In the genomic region with DNA sequence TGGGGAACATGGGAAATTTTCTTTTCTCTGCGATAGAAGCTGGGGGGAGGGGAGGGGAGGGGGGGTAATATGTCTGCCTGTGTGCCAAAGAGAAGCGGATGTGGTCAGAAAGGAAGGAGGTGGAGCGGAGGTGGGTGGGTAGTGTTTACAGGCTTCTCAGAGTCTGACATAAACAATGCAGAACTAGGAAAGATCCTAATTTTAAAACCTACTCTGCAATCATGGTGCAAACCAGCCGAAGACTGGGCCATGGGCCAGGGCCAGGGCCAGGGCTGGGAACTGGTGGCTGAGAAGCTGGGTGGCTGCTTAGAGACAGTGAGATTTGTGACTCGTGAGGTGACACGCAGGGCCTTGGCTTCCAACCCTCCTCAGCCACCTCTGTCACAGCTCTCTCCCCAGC, we compare ENCODE assay signal across 9 mouse cellular contexts.
A peak's percentile ranks its signal among the peaks of the same experiment; 100 is the strongest.
DNase-seq lines count a peak whose midpoint lies in the region; ATAC-seq and TF ChIP-seq lines count a peak whose summit lies in the region.
"Had no signal": no experiment of that assay in that cellular context is flagged by ENCODE, and none has a peak within 500 bp of the region (broad histone marks: within the 10 kb centered on the region; RNA-seq: fewer than 3 reads in every experiment).

No protein-coding gene starts in this region.

- no peaks in the 10 kb centered on the region for H3K36me3 ChIP-seq in hindbrain, embryonic 13.5 days
- H3K36me3 ChIP-seq in hindbrain, postnatal 0 days (ENCODE audit: insufficient read depth, low read length): no peaks in the 10 kb centered on the region
- H3K36me3 ChIP-seq in forebrain, embryonic 16.5 days (ENCODE audit: control insufficient read depth, insufficient read depth): no peaks in the 10 kb centered on the region
- no peaks in the 10 kb centered on the region for H3K36me3 ChIP-seq in kidney, embryonic 14.5 days (ENCODE audit: control insufficient read depth, insufficient read depth, low read length)
- no peaks in the 10 kb centered on the region for H3K36me3 ChIP-seq in intestine, postnatal 0 days (ENCODE audit: control insufficient read depth, insufficient read depth)

- H3K27ac ChIP-seq in hindbrain, embryonic 13.5 days: 0 out of 2 replicates have a peak overlapping the region, but pooled peaks have one; percentile 2
- no peak overlapping the region for H3K27ac ChIP-seq in hindbrain, postnatal 0 days
- H3K27ac ChIP-seq in brown adipose tissue, adult 24 weeks (replicated peaks; ENCODE audit: low read depth, low read length): 0 out of 2 replicates have a peak overlapping the region, but pooled peaks have one; percentile 1
- peak overlapping the region; percentile 52 for H3K27ac ChIP-seq in olfactory bulb, adult 2 months (ENCODE audit: insufficient read depth, low read depth, low read length)
- H3K27ac ChIP-seq in forebrain, embryonic 16.5 days (ENCODE audit: low read length): no peak overlapping the region
- H3K27ac ChIP-seq in kidney, embryonic 14.5 days (ENCODE audit: low read depth, low read length): no peak overlapping the region
- no peak overlapping the region for H3K27ac ChIP-seq in intestine, postnatal 0 days (ENCODE audit: low read depth, low read length)

- TF ChIP-seq CTCF in hindbrain, postnatal 0 days (IDR thresholded peaks at IDR 0.05; ENCODE audit: low read depth): no peak
- TF ChIP-seq CTCF in olfactory bulb, adult 2 months (IDR thresholded peaks at IDR 0.05; ENCODE audit: insufficient read depth, low read depth, low read length): no peak
- TF ChIP-seq CTCF in intestine, postnatal 0 days (IDR thresholded peaks at IDR 0.05; ENCODE audit: low read depth): no peak

- 80% methylated on average over 6 of the region's 6 CpGs for WGBS in hindbrain, embryonic 13.5 days
- WGBS in hindbrain, postnatal 0 days: 58% methylated on average over 6 of the region's 6 CpGs
- 20% methylated on average over 6 of the region's 6 CpGs for WGBS in olfactory bulb, adult 2 months
- 57% methylated on average over 6 of the region's 6 CpGs for WGBS in forebrain, embryonic 16.5 days
- WGBS in kidney, embryonic 14.5 days: 73% methylated on average over 6 of the region's 6 CpGs
- 58% methylated on average over 6 of the region's 6 CpGs for WGBS in intestine, postnatal 0 days

- no peaks in the 10 kb centered on the region for H3K9me3 ChIP-seq in hindbrain, embryonic 13.5 days
- no peaks in the 10 kb centered on the region for H3K9me3 ChIP-seq in hindbrain, postnatal 0 days (ENCODE audit: low read length)
- no peaks in the 10 kb centered on the region for H3K9me3 ChIP-seq in forebrain, embryonic 16.5 days (ENCODE audit: control insufficient read depth, low read length)
- no peaks in the 10 kb centered on the region for H3K9me3 ChIP-seq in kidney, embryonic 14.5 days (ENCODE audit: control insufficient read depth, low read length)
- H3K9me3 ChIP-seq in intestine, postnatal 0 days (ENCODE audit: control insufficient read depth): no peaks in the 10 kb centered on the region
- H3K9me3 ChIP-seq: megakaryocyte, embryonic 14.5 days had no signal

- peaks cover 48% of the 10 kb centered on the region for H3K4me1 ChIP-seq in hindbrain, embryonic 13.5 days (replicated peaks)
- peaks cover 1% of the 10 kb centered on the region; the same call in 1 of the 2 replicates for H3K4me1 ChIP-seq in hindbrain, postnatal 0 days (ENCODE audit: insufficient read depth, low read length)
- peaks cover 9% of the 10 kb centered on the region for H3K4me1 ChIP-seq in brown adipose tissue, adult 24 weeks (ENCODE audit: control insufficient read depth, insufficient read depth, insufficient read length, low read length)
- peaks cover 35% of the 10 kb centered on the region for H3K4me1 ChIP-seq in olfactory bulb, adult 2 months (ENCODE audit: control insufficient read depth, insufficient read depth, low read length)
- peaks cover 29% of the 10 kb centered on the region for H3K4me1 ChIP-seq in forebrain, embryonic 16.5 days (replicated peaks; ENCODE audit: control insufficient read depth, insufficient read depth, low read length)
- no peaks in the 10 kb centered on the region for H3K4me1 ChIP-seq in kidney, embryonic 14.5 days (ENCODE audit: control insufficient read depth, insufficient read depth, low read length)
- H3K4me1 ChIP-seq in intestine, postnatal 0 days (replicated peaks; ENCODE audit: control insufficient read depth, insufficient read depth, low read length): no peaks in the 10 kb centered on the region
- H3K4me1 ChIP-seq: megakaryocyte, embryonic 14.5 days had no signal

- DNase-seq in hindbrain, postnatal 0 days (ENCODE audit: low spot score): no peak
- peak; percentile 17 to 35 for DNase-seq in heart, postnatal 36 days

- no peak for TF ChIP-seq POLR2A in olfactory bulb, adult 2 months (IDR thresholded peaks at IDR 0.05; ENCODE audit: insufficient read depth, low read depth, low read length)

- no peak overlapping the region for H3K9ac ChIP-seq in hindbrain, embryonic 13.5 days
- no peak overlapping the region for H3K9ac ChIP-seq in hindbrain, postnatal 0 days (replicated peaks; ENCODE audit: low read length)
- no peak overlapping the region for H3K9ac ChIP-seq in forebrain, embryonic 16.5 days (replicated peaks; ENCODE audit: low read depth, low read length)
- H3K9ac ChIP-seq in kidney, embryonic 14.5 days (ENCODE audit: low read depth, low read length): no peak overlapping the region
- H3K9ac ChIP-seq in intestine, postnatal 0 days (ENCODE audit: low read depth, low read length): no peak overlapping the region

- H3K27me3 ChIP-seq in hindbrain, embryonic 13.5 days: no peaks in the 10 kb centered on the region
- no peaks in the 10 kb centered on the region for H3K27me3 ChIP-seq in hindbrain, postnatal 0 days (ENCODE audit: insufficient read depth, low read length)
- H3K27me3 ChIP-seq in forebrain, embryonic 16.5 days (replicated peaks; ENCODE audit: control insufficient read depth, insufficient read depth, low read length): no peaks in the 10 kb centered on the region
- no peaks in the 10 kb centered on the region for H3K27me3 ChIP-seq in kidney, embryonic 14.5 days (ENCODE audit: control insufficient read depth, insufficient read depth, low read length)
- no peaks in the 10 kb centered on the region for H3K27me3 ChIP-seq in intestine, postnatal 0 days (replicated peaks; ENCODE audit: control insufficient read depth, insufficient read depth, low read length)

- intact Hi-C loops in heart, postnatal 36 days (cut with DNase I): no loop called here

- ATAC-seq in hindbrain, embryonic 13.5 days (ENCODE audit: low FRiP score): no peak
- ATAC-seq in hindbrain, postnatal 0 days: no peak
- ATAC-seq in forebrain, embryonic 16.5 days: no peak
- ATAC-seq in kidney, embryonic 14.5 days (ENCODE audit: low FRiP score, low TSS enrichment): no peak
- ATAC-seq in intestine, postnatal 0 days: no peak

- H3K4me2 ChIP-seq in hindbrain, embryonic 13.5 days: no peak overlapping the region
- H3K4me2 ChIP-seq in hindbrain, postnatal 0 days (ENCODE audit: low read depth, low read length): no peak overlapping the region
- no peak overlapping the region for H3K4me2 ChIP-seq in forebrain, embryonic 16.5 days (ENCODE audit: low read length)
- no peak overlapping the region for H3K4me2 ChIP-seq in kidney, embryonic 14.5 days (replicated peaks; ENCODE audit: low read depth, low read length)
- no peak overlapping the region for H3K4me2 ChIP-seq in intestine, postnatal 0 days (replicated peaks; ENCODE audit: low read depth)

- no peak overlapping the region for H3K4me3 ChIP-seq in hindbrain, embryonic 13.5 days
- no peak overlapping the region for H3K4me3 ChIP-seq in hindbrain, postnatal 0 days (ENCODE audit: low read length)
- H3K4me3 ChIP-seq in brown adipose tissue, adult 24 weeks (ENCODE audit: insufficient read depth, low read depth, low read length): no peak overlapping the region
- H3K4me3 ChIP-seq in olfactory bulb, adult 2 months (ENCODE audit: insufficient read depth, low read depth, low read length): no peak overlapping the region
- H3K4me3 ChIP-seq in forebrain, embryonic 16.5 days (replicated peaks; ENCODE audit: low read length): no peak overlapping the region
- H3K4me3 ChIP-seq in kidney, embryonic 14.5 days (ENCODE audit: low read length): no peak overlapping the region
- H3K4me3 ChIP-seq in intestine, postnatal 0 days (ENCODE audit: low read depth, low read length): no peak overlapping the region
- H3K4me3 ChIP-seq: megakaryocyte, embryonic 14.5 days had no signal

Comparison
In these comparisons a context has a peak if more than half of its experiments do, and no peak if none do; other contexts are left out.
1. H3K27ac ChIP-seq: peak in hindbrain, embryonic 13.5 days (single experiment), brown adipose tissue, adult 24 weeks (single experiment) and olfactory bulb, adult 2 months (single experiment); none in hindbrain, postnatal 0 days (single experiment), forebrain, embryonic 16.5 days (single experiment), kidney, embryonic 14.5 days (single experiment) and intestine, postnatal 0 days (single experiment).